In genomic region chr2:152705993-152706571, GRCm38 (mm10) we compare ENCODE assay signal across 7 mouse cellular contexts. TPM values are rescaled to one million over a fixed set of nuclear protein-coding genes. Genes with fewer than 3 reads are reported as not detected.
A peak's percentile ranks its signal among the peaks of the same experiment; 100 is the strongest.
DNase-seq lines count a peak whose midpoint lies in the region; ATAC-seq and TF ChIP-seq lines count a peak whose summit lies in the region.

No protein-coding gene starts in this region.

- H3K27ac ChIP-seq in embryonic facial prominence, embryonic 10.5 days (replicated peaks) = peak overlapping the region; percentile 94
- H3K27ac ChIP-seq in intestine, postnatal 0 days (ENCODE audit: low read depth, low read length) = peak overlapping the region; percentile 41; the same call in 1 of the 2 replicates
- peak overlapping the region; percentile 40 for H3K27ac ChIP-seq in midbrain, postnatal 0 days (ENCODE audit: low read depth, low read length)

- peaks cover 2% of the 10 kb centered on the region; the same call in 1 of the 2 replicates for H3K9me3 ChIP-seq in embryonic facial prominence, embryonic 10.5 days
- no peaks in the 10 kb centered on the region for H3K9me3 ChIP-seq in intestine, postnatal 0 days (ENCODE audit: control insufficient read depth)
- no peaks in the 10 kb centered on the region for H3K9me3 ChIP-seq in midbrain, postnatal 0 days (ENCODE audit: low read length)

- WGBS in embryonic facial prominence, embryonic 10.5 days = 54% methylated on average over 22 of the region's 22 CpGs
- 83% methylated on average over 22 of the region's 22 CpGs for WGBS in intestine, postnatal 0 days
- 66% methylated on average over 22 of the region's 22 CpGs for WGBS in midbrain, postnatal 0 days

- peak; percentile 71 to 82 for DNase-seq in adrenal gland, postnatal 36 days
- DNase-seq in embryonic facial prominence, embryonic 10.5 days (ENCODE audit: low spot score) = peak; percentile 76
- DNase-seq in heart, adult 11 months = peak; percentile 98
- peak; percentile 37 to 47 for DNase-seq in left cerebral cortex, postnatal 36 days (ENCODE audit: low spot score in 2 of 2)
- peak; percentile 71 for DNase-seq in midbrain, postnatal 0 days (ENCODE audit: low spot score)
- DNase-seq in spleen, postnatal 10 days (ENCODE audit: low spot score in 2 of 2) = no peak

- no peak overlapping the region for H3K9ac ChIP-seq in intestine, postnatal 0 days (ENCODE audit: low read depth, low read length)
- no peak overlapping the region for H3K9ac ChIP-seq in midbrain, postnatal 0 days (replicated peaks; ENCODE audit: low read length, poor library complexity, severe bottlenecking)

- H3K4me3 ChIP-seq in embryonic facial prominence, embryonic 10.5 days = peak overlapping the region; percentile 1; the same call in 1 of the 2 replicates
- no peak overlapping the region for H3K4me3 ChIP-seq in intestine, postnatal 0 days (ENCODE audit: low read depth, low read length)
- H3K4me3 ChIP-seq in midbrain, postnatal 0 days (ENCODE audit: low read depth, low read length) = no peak overlapping the region

- peaks cover 75% of the 10 kb centered on the region for H3K36me3 ChIP-seq in embryonic facial prominence, embryonic 10.5 days (replicated peaks)
- H3K36me3 ChIP-seq in intestine, postnatal 0 days (ENCODE audit: control insufficient read depth, insufficient read depth) = peaks cover 47% of the 10 kb centered on the region
- peaks cover 39% of the 10 kb centered on the region for H3K36me3 ChIP-seq in midbrain, postnatal 0 days (ENCODE audit: insufficient read depth, low read length)

- ATAC-seq in intestine, postnatal 0 days = no peak
- peak; percentile 44 for ATAC-seq in midbrain, postnatal 0 days (ENCODE audit: low FRiP score)

- no peak overlapping the region for H3K4me2 ChIP-seq in intestine, postnatal 0 days (replicated peaks; ENCODE audit: low read depth)
- H3K4me2 ChIP-seq in midbrain, postnatal 0 days (ENCODE audit: low read depth, low read length, poor library complexity, severe bottlenecking) = no peak overlapping the region

- peaks cover 51% of the 10 kb centered on the region for H3K4me1 ChIP-seq in embryonic facial prominence, embryonic 10.5 days
- peaks cover 5% of the 10 kb centered on the region; the same call in 1 of the 2 replicates for H3K4me1 ChIP-seq in intestine, postnatal 0 days (replicated peaks; ENCODE audit: control insufficient read depth, insufficient read depth, low read length)
- H3K4me1 ChIP-seq in midbrain, postnatal 0 days (ENCODE audit: insufficient read depth, low read length) = 0 out of 2 replicates have a peak, but pooled peaks cover 8% of the 10 kb centered on the region

- TF ChIP-seq CTCF in intestine, postnatal 0 days (IDR thresholded peaks at IDR 0.05; ENCODE audit: low read depth) = no peak
- no peak for TF ChIP-seq CTCF in midbrain, postnatal 0 days (IDR thresholded peaks at IDR 0.05)

- intact Hi-C loops in left cerebral cortex, postnatal 36 days (cut with DNase I) = no loop called here

- no peaks in the 10 kb centered on the region for H3K27me3 ChIP-seq in embryonic facial prominence, embryonic 10.5 days (replicated peaks; ENCODE audit: low read depth, poor library complexity, severe bottlenecking)
- no peaks in the 10 kb centered on the region for H3K27me3 ChIP-seq in intestine, postnatal 0 days (replicated peaks; ENCODE audit: control insufficient read depth, insufficient read depth, low read length)
- no peaks in the 10 kb centered on the region for H3K27me3 ChIP-seq in midbrain, postnatal 0 days (ENCODE audit: insufficient read depth, low read length)

RNA-seq across cellular contexts. Expression of gene Mcts2, which starts 19.2 kb away (rescaled TPM):
- 10 to 100 TPM; 27.2 to 31.7 TPM for total RNA-seq in adrenal gland, postnatal 36 days (2021)
- polyA plus RNA-seq in embryonic facial prominence, embryonic 10.5 days (2016; fragmentation: Nextera tagmentation; extraction: Ambion mirVana) = 37.6 and 40.2 TPM in 2 replicates
- polyA plus RNA-seq in intestine, postnatal 0 days (2015; fragmentation: Nextera tagmentation; extraction: Ambion mirVana) = 19.0 and 21.5 TPM in 2 replicates
- 10 to 100 TPM; 17.0 to 18.9 TPM for total RNA-seq in left cerebral cortex, postnatal 36 days (2021)
- total RNA-seq in midbrain, postnatal 0 days (2014; rRNA removed) = 14.5 and 21.8 TPM in 2 replicates
- 28.0 and 28.1 TPM in 2 replicates for polyA plus RNA-seq in midbrain, postnatal 0 days (2015; fragmentation: Nextera tagmentation; extraction: Ambion mirVana)

RNA-seq across cellular contexts. Expression of gene Id1, which starts 30.0 kb away (rescaled TPM):
- 100 to 1,000 TPM in 1 of 2 experiments, 10 to 100 TPM in 1; 68.4 to 105 TPM for total RNA-seq in adrenal gland, postnatal 36 days (2021)
- polyA plus RNA-seq in embryonic facial prominence, embryonic 10.5 days (2016; fragmentation: Nextera tagmentation; extraction: Ambion mirVana) = 161 and 182 TPM in 2 replicates
- 76.1 and 92.4 TPM in 2 replicates for polyA plus RNA-seq in intestine, postnatal 0 days (2015; fragmentation: Nextera tagmentation; extraction: Ambion mirVana)
- total RNA-seq in left cerebral cortex, postnatal 36 days (2021) = 10 to 100 TPM; 22.9 to 23.9 TPM
- total RNA-seq in midbrain, postnatal 0 days (2014; rRNA removed) = 69.6 and 71.7 TPM in 2 replicates
- 52.6 and 58.3 TPM in 2 replicates for polyA plus RNA-seq in midbrain, postnatal 0 days (2015; fragmentation: Nextera tagmentation; extraction: Ambion mirVana)

RNA-seq across cellular contexts. Expression of gene H13, which starts 36.8 kb away (rescaled TPM):
- total RNA-seq in adrenal gland, postnatal 36 days (2021) = 100 to 1,000 TPM; 169 to 173 TPM
- 102 and 110 TPM in 2 replicates for polyA plus RNA-seq in embryonic facial prominence, embryonic 10.5 days (2016; fragmentation: Nextera tagmentation; extraction: Ambion mirVana)
- polyA plus RNA-seq in intestine, postnatal 0 days (2015; fragmentation: Nextera tagmentation; extraction: Ambion mirVana) = 110 and 111 TPM in 2 replicates
- 10 to 100 TPM; 72.2 to 75.4 TPM for total RNA-seq in left cerebral cortex, postnatal 36 days (2021)
- 166 and 173 TPM in 2 replicates for total RNA-seq in midbrain, postnatal 0 days (2014; rRNA removed)
- 175 and 182 TPM in 2 replicates for polyA plus RNA-seq in midbrain, postnatal 0 days (2015; fragmentation: Nextera tagmentation; extraction: Ambion mirVana)

RNA-seq across cellular contexts. Expression of gene Cox4i2, which starts 47.9 kb away (rescaled TPM):
- total RNA-seq in adrenal gland, postnatal 36 days (2021) = 1 to 10 TPM; 3.0 to 4.0 TPM
- polyA plus RNA-seq in embryonic facial prominence, embryonic 10.5 days (2016; fragmentation: Nextera tagmentation; extraction: Ambion mirVana) = 9.9 and 10.1 TPM in 2 replicates
- polyA plus RNA-seq in intestine, postnatal 0 days (2015; fragmentation: Nextera tagmentation; extraction: Ambion mirVana) = 9.3 and 9.5 TPM in 2 replicates
- 1 to 10 TPM; 1.7 to 1.8 TPM for total RNA-seq in left cerebral cortex, postnatal 36 days (2021)
- 2.0 and 6.8 TPM in 2 replicates for total RNA-seq in midbrain, postnatal 0 days (2014; rRNA removed)
- polyA plus RNA-seq in midbrain, postnatal 0 days (2015; fragmentation: Nextera tagmentation; extraction: Ambion mirVana) = 3.3 and 4.5 TPM in 2 replicates

Comparison
In these comparisons a context has a peak if more than half of its experiments do, and no peak if none do; other contexts are left out.
1. DNase-seq: peak in adrenal gland, postnatal 36 days (2 of 2), embryonic facial prominence, embryonic 10.5 days (single experiment), heart, adult 11 months (single experiment), left cerebral cortex, postnatal 36 days (2 of 2) and midbrain, postnatal 0 days (single experiment); none in spleen, postnatal 10 days (0 of 2).
2. H3K27ac ChIP-seq: peak in every context shown above with its lines; median percentile 94 in embryonic facial prominence, embryonic 10.5 days; 41 in intestine, postnatal 0 days; 40 in midbrain, postnatal 0 days.